Mouse (Mus musculus) ES-E14 (cell line): ENCODE measurements around the gene Lrp1. TPM values are rescaled to one million over a fixed set of nuclear protein-coding genes. Genes with fewer than 3 reads are reported as not detected.

ENCODE experiments used
- DNase-seq: peaks from one replicate; pipeline ENCODE4 v3.0.0-alpha.2; 2013; ENCODE audit warnings: low read depth, low spot score
- H3K27ac ChIP-seq: 2 replicates; pipeline ENCODE4 v1.5.1; 2012; ENCODE audit warnings: low read depth, mild to moderate bottlenecking, low read length, moderate library complexity, mixed read lengths; ENCODE audit not compliant: poor library complexity, insufficient read depth, severe bottlenecking
- H3K36me3 ChIP-seq: 2 replicates; pipeline ENCODE4 v1.6.1; 2012; ENCODE audit warnings: mild to moderate bottlenecking, low read length, moderate library complexity, mixed read lengths; ENCODE audit not compliant: control insufficient read depth, poor library complexity, insufficient read depth, severe bottlenecking
- H3K4me1 ChIP-seq, 2 experiments: fragments of 150-350 bp in 1 of 2; sonication (generic) in 1 of 2; 2 replicates each; pipeline ENCODE4 v1.6.1; 2012; ENCODE audit warnings: low read length in 2 of 2, mild to moderate bottlenecking in 1 of 2, mixed read lengths in 1 of 2; ENCODE audit not compliant: control insufficient read depth in 2 of 2, insufficient read depth in 2 of 2, poor library complexity in 1 of 2
- H3K4me3 ChIP-seq, 2 experiments: fragments of 150-350 bp in 1 of 2; sonication (generic) in 1 of 2; 2 replicates each; pipeline ENCODE4 v1.5.1; 2012; ENCODE audit warnings: low read length in 2 of 2, low read depth in 1 of 2, mild to moderate bottlenecking in 1 of 2, mixed read lengths in 1 of 2; ENCODE audit not compliant: insufficient read depth in 1 of 2, poor library complexity in 1 of 2, severe bottlenecking in 1 of 2
- H3K9ac ChIP-seq: 2 replicates; pipeline ENCODE4 v1.6.1; 2012; ENCODE audit warnings: low read depth, mild to moderate bottlenecking, low read length, mixed read lengths; ENCODE audit not compliant: poor library complexity, insufficient read depth, severe bottlenecking
- H3K9me3 ChIP-seq: fragments of 150-350 bp; sonication (generic); 2 replicates; pipeline ENCODE4 v1.6.1; 2012; ENCODE audit warnings: low read depth, mild to moderate bottlenecking, low read length; ENCODE audit not compliant: control insufficient read depth, insufficient read depth
- CHD2 ChIP-seq: IDR thresholded peaks from 2 replicates; pipeline ENCODE4 v1.6.1; 2014; ENCODE audit warnings: mild to moderate bottlenecking, low read depth, low read length, inconsistent platforms
- HCFC1 ChIP-seq: IDR thresholded peaks from 2 replicates; pipeline ENCODE4 v1.6.1; 2012; ENCODE audit warnings: low read length, inconsistent platforms, borderline replicate concordance; ENCODE audit not compliant: insufficient read depth
- MAFK ChIP-seq: IDR thresholded peaks from 2 replicates; pipeline ENCODE4 v1.6.1; 2014; ENCODE audit warnings: mild to moderate bottlenecking, low read depth, low read length, inconsistent platforms; ENCODE audit not compliant: insufficient read depth
- ZC3H11A ChIP-seq: IDR thresholded peaks from 2 replicates; pipeline ENCODE4 v1.6.1; 2012; ENCODE audit warnings: low read depth, mild to moderate bottlenecking, inconsistent platforms, low read length, borderline replicate concordance
- ZNF384 ChIP-seq: IDR thresholded peaks from 2 replicates; pipeline ENCODE4 v1.6.1; 2012; ENCODE audit warnings: low read depth, low read length, inconsistent platforms
- in situ Hi-C, 2 experiments: fragments of 600-800 bp; cut with MboI; formaldehyde crosslinking; loops; one replicate each; pipeline ENCODE4 v1.15.1; 2025; ENCODE audit warnings: low sequenced_read_pairs in 2 of 2, inconsistent platforms in 1 of 2; ENCODE audit not compliant: unreplicated experiment in 2 of 2
- total RNA-seq: library from RNA; depleted of rRNA; stranded (reverse); fragments of 300-350 nt; gene quantifications from 2 replicates; pipeline ENCODE4 v1.2.3, GENCODE M21; 2012

The Lrp1 gene
- total RNA-seq, 1 experiment: 69.6 TPM

- Histone ChIP-seq H3K27ac (no peak overlapping the region), H3K9ac (no peak overlapping the region), H3K9me3 (no peaks in the 10 kb centered on the region), H3K36me3 (no peaks in the 10 kb centered on the region), H3K4me3 (no peak overlapping the region), H3K4me1 (peaks cover 8 to 38% of the 10 kb centered on the region in 2 experiments)
- TF ChIP-seq ZNF384 (no peak), MAFK (no peak), CHD2 (no peak), ZC3H11A (no peak), HCFC1 (no peak)
- no peak for DNase-seq
- in situ Hi-C loops: no loop called here
Measured at GRCm38 (mm10) chr10:127592423-127592822, 28.5 kb downstream of the Lrp1 start.

GRCm38 (mm10) chr10:127591514-127591913 lies 29.4 kb downstream of the Lrp1 start:
- Histone ChIP-seq H3K9ac (peak overlapping the region; percentile 51; the same call in 1 of the 2 replicates), H3K4me3 (no peak overlapping the region), H3K36me3 (no peaks in the 10 kb centered on the region), H3K27ac (peak overlapping the region; percentile 84), H3K9me3 (no peaks in the 10 kb centered on the region), H3K4me1 (peaks cover 8 to 38% of the 10 kb centered on the region in 2 experiments)
- TF ChIP-seq MAFK: no peak
- TF ChIP-seq CHD2: no peak
- no peak for TF ChIP-seq ZNF384
- no peak for TF ChIP-seq ZC3H11A
- no peak for TF ChIP-seq HCFC1
- in situ Hi-C loops: no loop called here
- no peak for DNase-seq

GRCm38 (mm10) chr10:127590831-127591451 lies 30.0 kb downstream of the Lrp1 start:
- in situ Hi-C loops: no loop called here
- H3K36me3 ChIP-seq: no peaks in the 10 kb centered on the region
- no peaks in the 10 kb centered on the region for H3K9me3 ChIP-seq
- no peak overlapping the region for H3K4me3 ChIP-seq
- peak overlapping the region; percentile 84 for H3K27ac ChIP-seq
- no peak for DNase-seq
- TF ChIP-seq CHD2: no peak
- peaks cover 8 to 38% of the 10 kb centered on the region in 2 experiments for H3K4me1 ChIP-seq
- peak overlapping the region; percentile 51; the same call in 1 of the 2 replicates for H3K9ac ChIP-seq

DNA sequence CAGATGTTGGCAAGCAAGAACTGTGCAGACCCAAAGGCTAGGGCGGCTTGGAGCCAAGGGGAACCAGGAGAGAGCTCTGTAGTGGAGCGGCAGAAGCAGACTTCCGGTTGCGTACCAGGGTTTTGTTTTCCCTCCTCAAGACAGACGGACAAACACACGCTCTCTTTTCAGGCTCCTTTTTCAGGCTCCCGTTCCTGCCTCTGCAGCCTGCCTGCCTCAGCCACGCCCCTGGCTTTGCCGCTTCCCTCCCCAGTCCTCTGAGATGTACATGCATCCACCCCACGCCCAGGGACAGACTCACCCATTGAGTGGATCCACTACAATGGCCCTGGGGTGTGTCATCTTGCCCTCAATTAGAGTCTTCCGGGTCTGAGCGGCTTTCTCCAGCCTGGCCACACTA lies 30.7 kb downstream of the Lrp1 start:
- TF ChIP-seq MAFK: no peak
- TF ChIP-seq ZC3H11A: no peak
- no peak for TF ChIP-seq ZNF384
- no peak for TF ChIP-seq CHD2
- no peak for TF ChIP-seq HCFC1
- Histone ChIP-seq H3K27ac (peak overlapping the region; percentile 84; the same call in 1 of the 2 replicates), H3K4me1 (peaks cover 8 to 38% of the 10 kb centered on the region in 2 experiments), H3K9ac (peak overlapping the region; percentile 62; the same call in 1 of the 2 replicates), H3K36me3 (no peaks in the 10 kb centered on the region), H3K4me3 (peak overlapping the region; percentile 32 to 36; a peak in 3 of 4 replicates), H3K9me3 (no peaks in the 10 kb centered on the region)
- peak; percentile 64 for DNase-seq
- in situ Hi-C loops: no loop called here

- no peaks in the 10 kb centered on the region for H3K9me3 ChIP-seq
- in situ Hi-C loops: no loop called here
- DNase-seq: no peak
- TF ChIP-seq ZNF384 (no peak), HCFC1 (no peak), CHD2 (no peak), ZC3H11A (no peak), MAFK (no peak)
- no peak overlapping the region for H3K9ac ChIP-seq
- no peak overlapping the region for H3K27ac ChIP-seq
- no peaks in the 10 kb centered on the region for H3K36me3 ChIP-seq
- peaks cover 10 to 33% of the 10 kb centered on the region in 2 experiments for H3K4me1 ChIP-seq
- no peak overlapping the region for H3K4me3 ChIP-seq
Measured at GRCm38 (mm10) chr10:127587776-127588175, 33.2 kb downstream of the Lrp1 start.
